Mouse (Mus musculus): ENCODE data around the gene Vwa8. TPM values are rescaled to one million over a fixed set of nuclear protein-coding genes. Genes with fewer than 3 reads are reported as not detected.
A peak's percentile ranks its signal among the peaks of the same experiment; 100 is the strongest.

Gene Vwa8
- polyA plus RNA-seq, 1 experiment from 2014 or later = 8.1 TPM

GRCm38 (mm10) chr14:79233697-79234096, 384.8 kb downstream of the Vwa8 start:
- Histone ChIP-seq H3K27me3 (ENCODE audit: control insufficient read depth, insufficient read depth, low read length) (no peaks in the 10 kb centered on the region), H3K9ac (replicated peaks; ENCODE audit: low read length) (no peak overlapping the region), H3K36me3 (replicated peaks; ENCODE audit: control insufficient read depth, insufficient read depth, low read depth, low read length) (no peaks in the 10 kb centered on the region), H3K27ac (replicated peaks; ENCODE audit: low read depth, low read length) (no peak overlapping the region), H3K4me1 (ENCODE audit: control insufficient read depth, insufficient read depth, low read length) (no peaks in the 10 kb centered on the region), H3K4me2 (ENCODE audit: low read depth, low read length) (no peak overlapping the region), H3K9me3 (replicated peaks; ENCODE audit: control insufficient read depth, low read length) (no peaks in the 10 kb centered on the region), H3K4me3 (ENCODE audit: low read depth, low read length) (no peak overlapping the region)
- ATAC-seq (replicated peaks; ENCODE audit: insufficient number of reproducible peaks, low FRiP score, low TSS enrichment, low read depth) (no peak), DNase-seq (ENCODE audit: low spot score) (no peak)
- WGBS = 92% methylated on average over 5 of the region's 5 CpGs

- H3K27me3 ChIP-seq (ENCODE audit: control insufficient read depth, insufficient read depth, low read length) = no peaks in the 10 kb centered on the region
- DNase-seq (ENCODE audit: low spot score) = no peak
- ATAC-seq (replicated peaks; ENCODE audit: insufficient number of reproducible peaks, low FRiP score, low TSS enrichment, low read depth) = no peak
- no peaks in the 10 kb centered on the region for H3K36me3 ChIP-seq (replicated peaks; ENCODE audit: control insufficient read depth, insufficient read depth, low read depth, low read length)
- H3K4me2 ChIP-seq (ENCODE audit: low read depth, low read length) = no peak overlapping the region
- no peak overlapping the region for H3K9ac ChIP-seq (replicated peaks; ENCODE audit: low read length)
- no peak overlapping the region for H3K4me3 ChIP-seq (ENCODE audit: low read depth, low read length)
- 91% methylated on average over 2 of the region's 2 CpGs for WGBS
- H3K4me1 ChIP-seq (ENCODE audit: control insufficient read depth, insufficient read depth, low read length) = no peaks in the 10 kb centered on the region
- H3K9me3 ChIP-seq (replicated peaks; ENCODE audit: control insufficient read depth, low read length) = no peaks in the 10 kb centered on the region
- no peak overlapping the region for H3K27ac ChIP-seq (replicated peaks; ENCODE audit: low read depth, low read length)
Measured at GRCm38 (mm10) chr14:79234513-79234912, 385.7 kb downstream of the Vwa8 start.

GRCm38 (mm10) chr14:79235157-79235556, 386.3 kb downstream of the Vwa8 start:
- Histone ChIP-seq H3K4me1 (ENCODE audit: control insufficient read depth, insufficient read depth, low read length) (no peaks in the 10 kb centered on the region), H3K27me3 (ENCODE audit: control insufficient read depth, insufficient read depth, low read length) (no peaks in the 10 kb centered on the region), H3K4me3 (ENCODE audit: low read depth, low read length) (no peak overlapping the region), H3K9ac (replicated peaks; ENCODE audit: low read length) (no peak overlapping the region), H3K36me3 (replicated peaks; ENCODE audit: control insufficient read depth, insufficient read depth, low read depth, low read length) (no peaks in the 10 kb centered on the region), H3K4me2 (ENCODE audit: low read depth, low read length) (no peak overlapping the region), H3K9me3 (replicated peaks; ENCODE audit: control insufficient read depth, low read length) (no peaks in the 10 kb centered on the region), H3K27ac (replicated peaks; ENCODE audit: low read depth, low read length) (no peak overlapping the region)
- DNase-seq (ENCODE audit: low spot score) (no peak), ATAC-seq (replicated peaks; ENCODE audit: insufficient number of reproducible peaks, low FRiP score, low TSS enrichment, low read depth) (peak; percentile 68; the same call in 1 of the 2 replicates)
- WGBS = 30% methylated on average over 5 of the region's 5 CpGs

DNA sequence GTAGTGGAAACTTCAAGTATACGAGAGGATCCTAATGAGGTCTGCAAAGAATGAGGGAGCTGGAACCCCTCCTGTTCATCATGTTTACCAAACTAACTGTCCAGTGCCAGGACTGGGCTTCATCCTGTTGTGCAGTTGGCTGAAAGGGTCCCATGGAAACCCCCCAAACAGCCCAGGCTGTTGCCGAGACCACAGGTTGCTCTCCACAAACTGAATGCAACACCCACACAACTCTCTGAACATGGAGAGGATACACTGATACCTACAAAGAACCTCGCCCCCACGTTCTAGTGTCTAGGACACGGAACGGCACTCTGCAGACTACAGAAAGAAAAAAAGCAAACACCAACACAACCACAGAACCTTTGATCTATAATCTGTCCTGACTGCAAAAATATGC, 387.4 kb downstream of the Vwa8 start:
- H3K27me3 ChIP-seq (ENCODE audit: control insufficient read depth, insufficient read depth, low read length) = no peaks in the 10 kb centered on the region
- H3K36me3 ChIP-seq (replicated peaks; ENCODE audit: control insufficient read depth, insufficient read depth, low read depth, low read length) = no peaks in the 10 kb centered on the region
- WGBS = 81% methylated on average over 6 of the region's 6 CpGs
- DNase-seq (ENCODE audit: low spot score) (no peak), ATAC-seq (replicated peaks; ENCODE audit: insufficient number of reproducible peaks, low FRiP score, low TSS enrichment, low read depth) (no peak)
- H3K4me2 ChIP-seq (ENCODE audit: low read depth, low read length) = no peak overlapping the region
- H3K9me3 ChIP-seq (replicated peaks; ENCODE audit: control insufficient read depth, low read length) = no peaks in the 10 kb centered on the region
- H3K4me3 ChIP-seq (ENCODE audit: low read depth, low read length) = no peak overlapping the region
- no peaks in the 10 kb centered on the region for H3K4me1 ChIP-seq (ENCODE audit: control insufficient read depth, insufficient read depth, low read length)
- H3K27ac ChIP-seq (replicated peaks; ENCODE audit: low read depth, low read length) = no peak overlapping the region
- H3K9ac ChIP-seq (replicated peaks; ENCODE audit: low read length) = no peak overlapping the region

GRCm38 (mm10) chr14:79239402-79239801, 390.6 kb downstream of the Vwa8 start:
- DNase-seq (ENCODE audit: low spot score) = no peak
- Histone ChIP-seq H3K36me3 (replicated peaks; ENCODE audit: control insufficient read depth, insufficient read depth, low read depth, low read length) (no peaks in the 10 kb centered on the region), H3K4me3 (ENCODE audit: low read depth, low read length) (no peak overlapping the region), H3K4me2 (ENCODE audit: low read depth, low read length) (no peak overlapping the region), H3K27ac (replicated peaks; ENCODE audit: low read depth, low read length) (no peak overlapping the region), H3K4me1 (ENCODE audit: control insufficient read depth, insufficient read depth, low read length) (no peaks in the 10 kb centered on the region), H3K9ac (replicated peaks; ENCODE audit: low read length) (no peak overlapping the region), H3K27me3 (ENCODE audit: control insufficient read depth, insufficient read depth, low read length) (no peaks in the 10 kb centered on the region), H3K9me3 (replicated peaks; ENCODE audit: control insufficient read depth, low read length) (no peaks in the 10 kb centered on the region)
- 92% methylated on average over 12 of the region's 12 CpGs for WGBS
- ATAC-seq (replicated peaks; ENCODE audit: insufficient number of reproducible peaks, low FRiP score, low TSS enrichment, low read depth) = no peak

DNA sequence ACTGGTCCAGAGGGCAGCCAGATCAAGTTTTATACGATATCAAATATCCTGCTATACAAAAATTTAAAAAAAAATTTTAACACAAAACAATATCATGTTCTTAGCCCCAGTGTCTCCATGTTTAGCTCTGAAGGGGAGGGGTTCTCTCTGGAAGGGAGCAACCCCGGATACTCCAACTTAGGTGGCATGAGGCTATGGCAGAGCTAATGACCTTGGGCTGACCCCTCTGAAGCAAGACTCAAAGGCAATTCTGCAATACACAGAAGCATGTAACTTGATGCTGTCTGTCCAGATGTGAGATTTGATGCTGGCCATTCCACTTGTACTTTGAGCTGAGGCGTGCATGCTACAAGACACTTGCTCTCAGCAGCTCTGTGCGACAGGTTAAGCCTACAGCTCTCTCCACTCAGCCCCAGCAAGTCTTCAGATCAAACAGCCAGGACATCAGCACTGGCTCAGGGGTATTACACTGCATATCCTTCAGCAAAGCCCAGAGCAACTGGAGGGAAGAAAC, 392.3 kb downstream of the Vwa8 start:
- H3K27me3 ChIP-seq (ENCODE audit: control insufficient read depth, insufficient read depth, low read length) = no peaks in the 10 kb centered on the region
- no peaks in the 10 kb centered on the region for H3K9me3 ChIP-seq (replicated peaks; ENCODE audit: control insufficient read depth, low read length)
- no peak overlapping the region for H3K4me2 ChIP-seq (ENCODE audit: low read depth, low read length)
- H3K27ac ChIP-seq (replicated peaks; ENCODE audit: low read depth, low read length) = no peak overlapping the region
- H3K36me3 ChIP-seq (replicated peaks; ENCODE audit: control insufficient read depth, insufficient read depth, low read depth, low read length) = no peaks in the 10 kb centered on the region
- peak; percentile 54 for DNase-seq (ENCODE audit: low spot score)
- ATAC-seq (replicated peaks; ENCODE audit: insufficient number of reproducible peaks, low FRiP score, low TSS enrichment, low read depth) = no peak; the same call in 1 of the 2 replicates
- H3K4me3 ChIP-seq (ENCODE audit: low read depth, low read length) = no peak overlapping the region
- 41% methylated on average over 4 of the region's 4 CpGs for WGBS
- H3K9ac ChIP-seq (replicated peaks; ENCODE audit: low read length) = no peak overlapping the region
- H3K4me1 ChIP-seq (ENCODE audit: control insufficient read depth, insufficient read depth, low read length) = no peaks in the 10 kb centered on the region

GRCm38 (mm10) chr14:79241656-79242385, 393.0 kb downstream of the Vwa8 start:
- Histone ChIP-seq H3K4me2 (ENCODE audit: low read depth, low read length) (no peak overlapping the region), H3K9ac (replicated peaks; ENCODE audit: low read length) (no peak overlapping the region), H3K36me3 (replicated peaks; ENCODE audit: control insufficient read depth, insufficient read depth, low read depth, low read length) (no peaks in the 10 kb centered on the region), H3K4me3 (ENCODE audit: low read depth, low read length) (no peak overlapping the region), H3K9me3 (replicated peaks; ENCODE audit: control insufficient read depth, low read length) (no peaks in the 10 kb centered on the region), H3K27ac (replicated peaks; ENCODE audit: low read depth, low read length) (no peak overlapping the region), H3K4me1 (ENCODE audit: control insufficient read depth, insufficient read depth, low read length) (no peaks in the 10 kb centered on the region), H3K27me3 (ENCODE audit: control insufficient read depth, insufficient read depth, low read length) (no peaks in the 10 kb centered on the region)
- ATAC-seq (replicated peaks; ENCODE audit: insufficient number of reproducible peaks, low FRiP score, low TSS enrichment, low read depth) (no peak), DNase-seq (ENCODE audit: low spot score) (no peak)
- WGBS = 72% methylated on average over 6 of the region's 6 CpGs

DNA sequence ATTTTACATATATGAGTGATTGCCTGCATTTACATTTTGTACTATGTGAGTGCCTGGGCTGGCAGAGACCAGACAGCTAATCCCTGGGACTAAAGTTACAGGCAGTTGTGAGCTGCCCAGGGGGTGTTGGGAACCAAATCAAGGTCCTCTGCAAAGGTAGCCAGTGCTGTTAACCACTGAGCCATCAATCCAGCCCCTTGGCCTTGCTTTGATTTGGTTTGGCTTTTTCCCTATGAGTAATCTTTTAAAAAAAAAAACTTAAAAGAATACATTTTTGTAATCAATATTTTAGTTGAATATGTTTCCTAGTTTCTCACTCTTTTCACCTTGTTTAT, 393.5 kb downstream of the Vwa8 start:
- no peak for DNase-seq (ENCODE audit: low spot score)
- no peak overlapping the region for H3K9ac ChIP-seq (replicated peaks; ENCODE audit: low read length)
- H3K27me3 ChIP-seq (ENCODE audit: control insufficient read depth, insufficient read depth, low read length) = no peaks in the 10 kb centered on the region
- H3K9me3 ChIP-seq (replicated peaks; ENCODE audit: control insufficient read depth, low read length) = no peaks in the 10 kb centered on the region
- H3K36me3 ChIP-seq (replicated peaks; ENCODE audit: control insufficient read depth, insufficient read depth, low read depth, low read length) = no peaks in the 10 kb centered on the region
- no peak overlapping the region for H3K4me3 ChIP-seq (ENCODE audit: low read depth, low read length)
- no peak for ATAC-seq (replicated peaks; ENCODE audit: insufficient number of reproducible peaks, low FRiP score, low TSS enrichment, low read depth)
- no peak overlapping the region for H3K27ac ChIP-seq (replicated peaks; ENCODE audit: low read depth, low read length)
- no peaks in the 10 kb centered on the region for H3K4me1 ChIP-seq (ENCODE audit: control insufficient read depth, insufficient read depth, low read length)
- H3K4me2 ChIP-seq (ENCODE audit: low read depth, low read length) = no peak overlapping the region
